Mouse (Mus musculus) telencephalon, adult 2 months (tissue): ENCODE measurements around the gene Nanos3.

ENCODE experiments used
- DNase-seq: peaks from one replicate; pipeline ENCODE4 v3.0.0-alpha.2; 2011; ENCODE audit warnings: low read depth, low spot score

Gene Nanos3

DNA sequence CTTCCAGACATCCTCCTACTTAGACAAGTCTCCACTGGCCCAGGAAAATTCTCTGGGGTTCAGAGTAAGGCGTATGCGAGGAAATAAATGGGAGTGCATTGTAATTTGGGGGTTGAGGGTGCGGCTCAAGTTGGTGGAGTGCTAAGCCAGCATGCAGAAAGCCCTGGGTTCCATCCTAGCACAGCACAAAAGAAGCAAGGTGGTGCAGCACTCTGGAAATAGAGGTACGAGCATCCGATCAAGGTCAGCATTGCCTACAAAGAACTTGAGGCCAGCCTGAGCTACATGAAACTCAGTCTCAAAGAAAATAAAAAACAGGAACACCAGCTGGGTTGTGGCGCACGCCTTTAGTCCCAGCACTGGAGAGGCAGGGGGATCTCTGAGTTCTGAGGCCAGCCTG, at the start of gene Nanos3:
Gene Nanos3 (minus strand): TSS at position 101 of the 400 bp plus-strand sequence.
- no peak for DNase-seq

DNA sequence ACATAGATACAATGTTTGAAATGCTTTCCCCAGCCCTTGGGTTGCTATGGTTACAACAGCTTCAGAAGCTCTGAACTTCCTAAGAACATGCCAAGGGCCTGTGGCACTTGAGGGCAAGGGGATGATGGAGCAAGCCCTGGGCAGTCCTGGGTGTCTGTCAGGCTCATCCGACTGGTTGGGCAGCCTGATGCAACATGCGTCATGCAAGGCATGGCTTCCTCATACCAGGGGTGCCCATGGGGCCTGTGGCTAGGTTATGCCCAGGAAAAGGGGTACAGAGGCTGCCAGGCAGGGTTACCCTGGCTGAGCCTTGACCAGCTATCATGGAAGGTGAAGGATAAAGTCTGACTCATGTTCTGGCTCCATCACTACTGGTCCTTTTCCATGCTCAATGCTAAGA, 48.0 kb upstream of the Nanos3 start:
- DNase-seq, result no peak

DNA sequence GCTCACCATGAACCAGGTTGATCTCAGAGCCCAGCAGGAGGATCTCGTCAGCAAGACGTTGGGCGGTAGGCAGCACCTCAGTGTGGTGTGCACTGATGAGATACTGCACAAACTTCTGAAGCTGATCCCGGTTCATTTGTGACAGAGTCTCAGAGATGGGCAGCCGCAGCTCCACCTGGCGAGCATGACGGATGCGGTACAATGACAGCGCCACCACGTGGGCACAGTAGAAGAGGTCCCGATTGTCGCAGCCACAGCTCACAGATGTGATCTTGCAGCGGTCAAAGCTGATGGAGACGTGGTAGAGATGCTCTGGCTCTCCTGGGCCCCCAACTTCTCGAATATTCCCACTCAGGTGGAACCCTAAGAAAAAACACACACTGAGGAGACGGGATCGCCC, 45.7 kb upstream of the Nanos3 start:
- no peak for DNase-seq

DNA sequence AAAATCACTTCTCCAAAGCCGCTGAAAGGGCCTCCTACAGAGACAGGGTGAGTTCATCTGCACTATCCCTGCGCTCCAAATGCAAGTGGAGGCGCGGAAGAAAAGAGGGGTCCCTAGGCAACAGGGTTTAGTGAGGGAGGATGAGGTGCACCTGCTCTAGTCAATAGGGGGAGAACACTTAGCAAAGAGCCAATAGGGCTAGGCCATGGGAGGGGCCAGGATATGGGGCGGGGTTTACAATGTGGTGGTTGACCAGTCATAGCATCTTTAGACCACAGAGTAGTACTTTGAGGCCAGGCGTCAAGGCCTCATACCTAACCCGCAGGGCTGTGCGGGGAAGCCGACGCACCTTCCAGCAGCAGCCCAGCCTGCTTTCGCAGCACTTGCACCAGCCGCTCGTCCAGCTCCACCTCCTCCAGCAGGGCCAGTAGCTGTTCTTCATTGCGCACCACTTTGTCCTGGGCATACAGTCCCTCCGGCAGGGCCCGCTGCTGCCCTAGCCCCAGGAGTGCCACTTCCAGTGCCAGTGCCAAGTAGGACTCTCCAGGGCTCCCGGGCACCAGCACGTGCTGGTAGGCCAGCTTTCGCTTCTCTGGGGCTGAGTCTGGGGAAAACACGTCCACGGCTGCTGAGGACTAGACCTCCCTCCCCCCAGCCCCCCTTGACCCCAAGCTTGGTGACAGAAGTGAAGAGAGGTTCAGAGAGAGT, 38.5 kb upstream of the Nanos3 start:
- DNase-seq, result no peak

DNA sequence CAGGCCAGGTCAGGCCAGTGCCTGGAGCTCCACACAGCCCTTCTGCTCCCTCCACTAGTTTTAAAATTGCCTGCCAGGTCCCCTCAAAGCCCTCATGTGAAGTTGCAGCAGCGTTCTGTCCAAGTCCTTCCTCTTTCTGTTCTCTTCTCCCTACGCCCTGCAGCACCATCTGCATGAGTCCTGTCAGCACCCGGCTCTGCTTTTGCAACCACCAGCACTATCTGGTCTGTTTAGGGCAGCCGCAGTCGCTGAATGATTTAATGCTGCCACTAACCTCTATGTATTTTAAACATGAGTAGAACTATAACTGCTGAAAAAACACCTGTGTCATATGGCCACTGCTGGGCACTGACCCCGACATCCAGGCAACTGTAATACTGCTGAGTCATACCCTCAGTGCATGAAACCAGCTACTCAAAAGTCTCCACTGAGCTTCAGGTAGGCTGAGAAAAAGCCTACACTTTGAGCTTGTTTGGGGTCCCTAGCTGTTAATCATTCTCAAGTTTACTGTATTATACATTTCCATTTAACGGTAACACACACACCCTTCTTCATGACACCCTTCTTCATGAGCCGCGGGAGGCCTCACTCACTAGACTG, 37.6 kb upstream of the Nanos3 start:
- DNase-seq, result no peak

DNA sequence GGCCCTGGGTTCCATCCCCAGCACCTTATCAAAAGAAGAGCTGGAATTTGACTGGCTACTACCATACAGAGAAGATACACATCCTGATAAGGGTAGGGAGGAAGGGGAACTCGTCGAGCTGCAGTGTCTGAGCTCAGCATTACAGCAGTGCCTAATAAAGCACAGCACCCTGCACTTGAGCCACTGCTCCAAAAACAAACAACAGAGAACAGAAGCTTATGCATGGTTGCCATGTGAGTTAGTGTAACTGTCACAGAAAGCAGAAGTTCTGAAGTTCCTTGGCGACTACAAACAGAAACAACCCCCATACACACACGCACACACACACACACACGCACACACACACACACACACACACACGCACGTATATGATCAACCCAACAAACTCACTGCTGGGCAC, 35.1 kb upstream of the Nanos3 start:
- DNase-seq, result no peak

DNA sequence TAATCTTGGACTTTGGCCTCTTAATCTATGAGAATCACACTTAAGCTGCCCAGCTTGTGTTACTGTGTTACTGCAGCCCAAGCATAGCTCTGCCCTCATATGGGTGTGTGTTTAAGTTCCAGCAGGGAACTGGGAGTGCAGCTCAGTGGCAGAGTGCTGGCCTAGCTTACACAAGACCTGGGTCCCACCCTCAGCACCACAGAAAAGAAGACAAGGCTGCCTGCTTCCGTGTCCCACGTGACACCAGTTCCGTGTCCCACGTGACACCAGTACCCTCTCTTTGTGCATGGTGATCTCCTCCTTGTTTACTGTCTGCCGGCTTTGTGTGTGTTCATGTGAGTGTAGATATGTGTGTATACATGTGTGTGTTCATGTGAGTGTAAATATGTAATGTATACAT, 33.1 kb upstream of the Nanos3 start:
- no peak for DNase-seq

DNA sequence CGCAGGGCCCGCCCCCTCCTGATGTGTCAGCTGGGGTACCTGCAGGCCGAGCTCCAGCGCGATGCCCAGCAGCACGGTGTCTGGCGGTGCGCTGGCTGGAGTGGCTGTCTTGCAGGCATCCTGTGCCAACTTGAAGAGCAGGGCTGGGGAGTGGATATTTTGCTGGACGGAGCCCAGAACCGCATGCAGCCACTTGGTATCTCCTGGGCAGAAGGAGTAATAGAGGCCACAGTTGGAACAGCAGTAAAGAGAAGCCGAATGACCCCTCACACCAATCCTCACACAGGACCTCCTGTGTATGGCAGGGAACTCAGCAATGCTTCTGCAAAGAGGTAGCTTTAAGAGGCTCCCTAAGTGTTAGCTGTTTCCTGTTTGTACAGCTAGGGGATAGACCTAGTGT, 32.2 kb upstream of the Nanos3 start:
- DNase-seq, result no peak

DNA sequence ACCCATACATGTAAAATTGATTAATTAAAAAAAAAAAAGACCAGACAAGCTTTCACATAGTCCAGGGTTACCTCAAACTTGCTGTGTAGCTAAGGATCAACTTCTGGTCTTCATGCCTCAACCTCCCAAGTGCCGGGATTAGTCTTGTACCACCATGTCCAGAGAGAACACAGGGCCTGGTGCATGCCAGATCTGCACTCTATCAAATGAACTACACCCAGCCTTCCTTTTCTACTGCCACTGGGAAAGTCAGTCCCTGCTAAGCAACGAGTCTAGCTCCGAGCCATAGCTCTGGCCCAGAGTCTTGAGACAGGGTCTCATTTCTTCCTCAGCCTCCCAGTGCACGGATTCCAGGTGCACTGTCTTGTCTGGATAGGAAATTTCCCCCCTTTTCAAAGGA, 28.3 kb upstream of the Nanos3 start:
- no peak for DNase-seq

DNA sequence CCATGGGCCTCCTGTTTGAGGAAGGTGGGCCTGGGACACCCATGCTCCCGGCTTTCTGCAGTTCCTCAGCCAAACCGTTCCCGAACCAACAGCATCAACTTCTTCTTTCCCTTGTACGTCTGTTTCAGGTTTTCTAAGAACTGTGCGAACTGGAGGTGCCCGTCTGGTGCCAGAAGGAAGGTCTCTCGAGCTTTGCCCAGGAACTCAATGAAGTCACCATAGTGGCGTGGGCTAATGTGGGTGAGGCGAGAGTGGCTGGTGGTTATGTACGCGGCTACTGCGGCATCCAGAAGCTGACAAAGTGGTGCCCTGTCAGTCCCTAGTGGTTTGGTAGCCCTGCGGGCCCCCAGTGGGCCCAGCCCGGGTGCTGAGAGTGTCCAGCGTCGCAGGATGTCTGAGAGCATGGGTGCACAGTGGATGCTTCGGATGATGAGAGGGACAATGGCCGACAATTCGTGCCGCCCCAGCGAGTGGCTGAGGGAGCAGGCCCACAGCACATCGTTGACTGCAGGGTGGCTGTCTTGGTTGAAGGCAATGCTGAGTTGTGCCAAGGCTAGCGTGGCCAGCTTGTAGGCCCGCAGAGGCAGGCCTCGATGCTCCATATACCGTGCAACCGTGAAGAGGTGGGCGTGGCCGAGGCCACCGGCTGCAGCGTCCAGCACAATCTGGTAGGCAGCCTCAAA, 27.0 kb upstream of the Nanos3 start:
- no peak for DNase-seq

DNA sequence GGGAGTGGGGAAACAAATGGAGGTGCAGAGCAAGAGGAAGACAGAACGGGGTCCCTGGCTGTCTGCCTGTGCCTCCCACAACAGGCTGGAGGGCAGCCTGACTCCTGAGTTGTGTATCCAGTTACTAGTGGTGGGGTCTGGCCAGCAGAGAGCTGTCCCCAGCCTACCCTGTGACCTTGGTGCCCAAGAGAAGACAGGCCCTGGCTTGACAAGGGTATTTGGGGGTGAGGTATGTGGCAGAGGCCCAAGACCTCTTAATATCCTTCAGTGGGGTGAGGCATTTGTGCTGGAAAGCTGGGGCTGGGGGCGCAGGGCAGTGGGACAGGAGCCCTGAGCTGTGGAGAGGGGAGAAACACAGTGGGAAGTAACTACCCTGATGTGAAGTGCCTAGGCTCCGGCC, 26.2 kb upstream of the Nanos3 start:
- DNase-seq, result no peak

DNA sequence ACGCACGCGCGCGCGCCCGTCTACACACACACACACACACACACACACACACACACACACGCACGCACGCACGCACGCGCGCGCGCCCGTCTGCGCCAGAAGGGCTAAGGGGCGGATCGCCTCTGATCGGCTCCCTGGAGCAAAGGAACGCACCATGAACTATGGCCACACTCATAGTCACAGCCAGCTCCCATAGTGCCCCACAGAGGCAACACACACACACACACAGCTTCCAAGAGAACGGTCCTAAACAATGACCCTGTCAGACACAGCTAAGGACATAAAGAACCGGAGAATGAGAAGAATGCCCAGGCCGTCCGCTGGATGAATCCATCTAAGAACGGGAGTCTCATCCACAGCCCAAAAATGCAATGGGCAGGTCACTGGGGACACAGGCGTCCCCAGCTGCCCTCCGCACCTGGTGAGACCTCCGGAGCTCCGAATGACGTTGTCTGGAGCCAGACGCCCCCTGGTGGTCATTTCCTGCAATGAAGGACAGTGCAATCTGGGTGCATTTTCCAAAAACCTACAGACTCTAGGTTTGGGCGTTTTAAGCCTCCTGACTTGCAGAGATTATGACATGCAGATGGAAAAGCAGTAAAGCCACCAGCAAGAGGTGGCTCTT, 25.3 kb upstream of the Nanos3 start:
- no peak for DNase-seq

DNA sequence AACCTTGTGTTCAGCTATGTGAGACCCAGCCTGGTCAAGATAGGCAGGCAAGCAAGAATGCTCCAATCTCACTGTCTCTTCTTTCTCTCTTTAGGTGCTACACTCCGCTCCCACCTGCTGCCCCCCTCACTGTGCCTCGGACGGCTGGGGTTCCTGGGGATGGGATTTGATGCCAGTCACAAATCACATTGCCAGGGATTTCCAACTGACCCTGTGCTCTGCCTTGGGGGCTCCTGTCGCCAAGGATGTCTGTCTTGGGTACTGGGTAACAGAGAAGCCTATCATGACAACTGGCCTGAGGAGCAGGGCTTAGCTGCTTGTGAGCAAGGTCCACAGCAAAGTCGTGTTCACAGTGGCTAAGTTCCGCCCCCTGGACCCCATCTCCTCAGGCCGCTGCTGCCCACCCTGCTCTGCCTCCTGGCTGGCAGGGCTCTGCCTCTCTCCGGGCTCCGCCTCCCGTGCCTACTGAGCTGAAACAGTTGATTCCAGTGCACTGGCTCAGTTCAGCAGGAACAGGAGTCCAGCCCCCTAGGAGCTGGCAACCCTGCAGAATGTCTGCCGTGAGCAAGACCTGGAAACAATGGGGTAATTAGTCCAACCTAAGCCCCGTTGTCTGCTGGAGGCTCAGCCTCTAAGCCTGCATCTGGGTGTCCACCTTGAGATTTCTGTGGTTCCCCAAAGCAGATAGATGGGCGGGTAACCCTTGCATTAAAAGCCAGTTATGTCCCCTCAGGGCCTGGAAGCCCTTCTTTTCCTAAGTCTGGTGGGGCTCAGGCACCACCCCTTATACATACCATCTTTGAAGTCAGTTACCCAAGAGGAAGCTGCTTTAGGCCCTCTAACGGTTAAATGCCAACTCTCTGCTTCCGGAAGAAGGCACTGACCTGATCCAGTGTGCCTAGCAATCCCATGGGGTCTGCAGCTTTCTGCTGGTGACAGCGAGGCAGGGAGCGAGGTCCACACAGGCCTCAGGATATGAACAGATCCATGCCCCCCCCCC, 23.7 kb upstream of the Nanos3 start:
- DNase-seq, result no peak

DNA sequence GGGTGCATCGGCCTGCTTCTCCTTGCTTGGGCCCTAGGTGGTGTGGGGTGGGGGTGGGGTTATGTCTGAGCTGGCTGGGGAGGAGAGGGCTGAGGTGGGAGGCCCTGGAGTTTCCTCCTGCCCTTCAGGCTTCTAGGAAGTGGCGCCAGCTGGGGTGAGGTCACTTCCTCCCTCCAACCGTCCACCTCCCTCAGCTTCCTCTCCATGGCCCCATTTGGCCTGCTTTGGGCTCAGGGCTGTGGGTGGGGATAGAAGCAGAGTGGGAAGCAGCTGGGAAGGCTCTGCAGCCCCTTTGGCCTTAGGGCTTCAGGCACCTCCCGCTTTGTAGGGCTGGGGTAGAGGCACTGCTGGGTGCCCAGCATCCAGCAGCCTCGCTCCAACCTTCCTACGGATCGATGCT, 22.8 kb upstream of the Nanos3 start:
- no peak for DNase-seq

DNA sequence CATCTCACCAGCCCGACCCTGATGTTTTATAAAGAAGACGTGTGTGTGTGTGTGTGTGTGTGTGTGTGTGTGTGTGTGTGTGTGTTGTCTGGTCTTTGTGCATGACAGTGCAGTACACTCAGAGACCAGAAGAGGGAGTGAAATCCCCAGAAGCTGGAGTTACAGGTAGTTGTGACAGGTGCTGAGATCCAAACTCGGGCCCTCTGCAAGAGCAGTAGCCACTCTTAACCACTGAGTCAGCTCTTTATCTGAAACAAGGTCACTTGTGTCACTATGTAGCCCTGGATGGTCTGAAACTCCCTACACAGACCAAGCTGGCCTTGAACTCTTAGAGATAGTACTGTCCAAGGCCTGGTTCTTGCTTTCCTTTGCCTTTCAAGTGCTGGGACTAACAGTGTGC, 21.6 kb upstream of the Nanos3 start:
- DNase-seq, result no peak

DNA sequence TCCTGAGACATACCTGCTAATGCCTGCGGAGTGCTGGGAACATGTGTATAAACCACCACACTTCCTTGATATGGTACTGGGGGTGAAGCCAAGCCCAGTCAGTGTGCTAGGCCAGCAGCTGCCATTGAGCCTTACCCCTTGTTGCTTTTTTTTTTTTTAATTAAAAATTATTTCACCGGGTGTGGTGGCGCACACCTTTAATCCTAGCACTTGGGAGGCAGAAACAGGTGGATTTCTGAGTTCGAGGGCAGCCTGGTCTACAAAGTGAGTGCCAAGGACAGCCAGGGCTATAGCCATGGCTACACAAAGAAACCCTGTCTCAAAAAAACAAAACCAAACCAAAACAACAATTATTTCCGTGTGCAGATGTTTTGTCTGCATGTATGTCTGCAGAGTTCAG, 20.1 kb upstream of the Nanos3 start:
- no peak for DNase-seq

DNA sequence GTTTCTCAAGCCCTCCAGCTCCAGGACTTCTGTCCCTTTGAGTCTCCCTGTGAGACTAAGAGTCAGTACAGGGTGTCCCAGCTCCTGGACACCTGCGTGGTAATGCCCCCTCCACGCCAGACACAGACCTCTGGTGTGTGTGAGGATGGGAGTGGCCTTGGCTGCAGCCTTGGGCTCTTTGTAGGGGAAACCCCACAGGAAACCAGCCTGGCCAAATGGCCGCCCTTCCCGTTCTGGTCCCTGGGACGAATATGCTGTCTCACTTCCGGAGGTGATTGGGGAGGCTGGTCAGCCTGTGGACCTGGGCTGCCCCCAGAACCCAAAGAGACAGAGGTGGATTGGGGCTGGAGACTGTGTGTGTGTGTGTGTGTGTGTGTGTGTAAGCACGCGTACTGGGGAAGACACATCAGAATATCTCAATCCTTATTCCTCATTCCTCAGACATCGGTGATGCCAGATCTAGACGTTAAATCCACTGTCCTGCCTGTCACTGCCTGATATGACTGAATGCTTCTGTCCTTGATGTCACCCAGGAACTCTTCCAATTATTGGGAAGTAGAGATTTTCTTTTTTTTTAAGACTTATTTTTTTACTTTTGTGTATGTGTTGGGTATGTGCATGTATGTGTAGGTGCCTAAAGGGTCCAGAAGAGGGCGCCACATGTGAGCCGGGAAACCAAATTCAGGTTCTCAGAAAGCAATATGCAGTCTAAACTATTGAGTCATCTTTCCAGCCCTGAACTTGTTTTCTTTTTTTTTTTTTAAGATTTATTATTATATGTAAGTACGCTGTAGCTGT, 19.2 kb upstream of the Nanos3 start:
- no peak for DNase-seq

DNA sequence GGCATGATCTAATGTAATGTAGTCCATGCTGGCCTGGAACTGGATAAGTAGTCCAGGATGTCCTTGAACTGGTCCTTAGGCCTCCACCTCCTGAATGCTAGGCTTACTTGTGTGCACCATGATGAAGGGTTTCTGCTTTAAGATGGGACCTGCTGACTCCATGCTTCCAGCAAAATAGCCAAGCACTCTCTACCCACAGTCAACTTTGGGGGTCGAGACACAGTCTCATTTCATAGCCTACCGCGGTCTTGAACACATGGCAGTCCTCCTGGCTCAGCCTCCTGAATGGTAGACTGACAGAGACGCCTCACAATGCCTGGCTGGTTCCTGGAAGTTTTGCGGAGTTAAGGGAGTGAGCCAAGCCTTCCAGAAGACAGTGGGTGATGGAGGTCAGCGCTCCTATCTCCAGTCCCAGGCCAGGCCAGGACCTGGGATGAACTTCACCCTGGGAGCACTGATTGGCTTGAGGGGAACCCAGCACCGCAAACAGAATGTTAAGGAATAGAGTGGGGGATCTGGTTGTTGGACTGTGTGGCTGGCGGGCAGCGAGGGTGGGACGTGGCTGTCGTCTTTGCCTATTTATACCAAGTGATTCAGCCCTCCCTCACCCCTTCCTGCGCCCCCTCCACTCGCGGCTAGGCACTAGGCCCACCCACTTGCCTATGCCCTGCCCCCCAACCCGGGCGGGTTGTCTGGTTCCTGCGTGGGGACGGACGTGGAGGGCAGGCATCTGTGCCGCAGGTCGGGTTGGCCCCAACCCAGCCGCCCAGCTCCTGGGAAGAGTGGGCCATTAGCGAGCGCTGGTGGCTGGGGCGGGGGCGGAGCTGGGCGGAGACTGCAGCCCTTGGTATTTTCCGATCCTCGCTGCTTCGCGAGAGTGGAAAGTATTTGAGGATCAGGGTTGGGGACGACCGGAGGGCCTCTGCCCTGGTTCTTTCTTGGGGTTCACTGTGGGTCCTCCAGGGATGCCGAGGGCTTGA, 18.2 kb upstream of the Nanos3 start:
- no peak for DNase-seq

DNA sequence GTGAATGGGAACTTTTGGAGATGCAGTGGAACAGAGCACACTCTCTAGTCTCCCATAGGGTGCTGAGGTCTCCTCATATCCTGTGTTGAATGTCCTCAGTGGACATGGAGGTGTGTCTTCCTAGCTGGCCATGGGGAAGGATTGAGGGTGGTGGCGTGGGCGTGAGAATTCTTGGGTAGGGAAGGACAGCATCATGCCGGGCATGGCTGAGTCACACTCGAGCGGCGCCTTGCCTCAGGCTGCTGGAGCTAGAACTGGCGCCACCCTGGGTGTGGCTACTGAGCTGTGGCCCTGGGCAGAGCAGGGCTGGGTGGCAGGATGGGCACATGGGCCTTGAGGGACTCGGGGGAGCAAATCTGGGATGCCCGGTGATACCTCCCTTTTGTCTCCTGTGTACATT, 17.4 kb upstream of the Nanos3 start:
- no peak for DNase-seq
